Mouse (Mus musculus) embryonic fibroblast, embryonic 13.5 days (primary cell): ENCODE results near the gene Klhl12.

Experiments used
- CTCF ChIP-seq: IDR thresholded peaks from 2 replicates; pipeline ENCODE4 v1.5.1; 2011; ENCODE audit warnings: mild to moderate bottlenecking, control low read depth, low read length, moderate library complexity, borderline replicate concordance; ENCODE audit not compliant: insufficient read depth
- POLR2A ChIP-seq: IDR thresholded peaks from 2 replicates; pipeline ENCODE4 v1.6.1; 2011; ENCODE audit warnings: low read depth, mild to moderate bottlenecking, control low read depth, low read length, moderate library complexity

DNA sequence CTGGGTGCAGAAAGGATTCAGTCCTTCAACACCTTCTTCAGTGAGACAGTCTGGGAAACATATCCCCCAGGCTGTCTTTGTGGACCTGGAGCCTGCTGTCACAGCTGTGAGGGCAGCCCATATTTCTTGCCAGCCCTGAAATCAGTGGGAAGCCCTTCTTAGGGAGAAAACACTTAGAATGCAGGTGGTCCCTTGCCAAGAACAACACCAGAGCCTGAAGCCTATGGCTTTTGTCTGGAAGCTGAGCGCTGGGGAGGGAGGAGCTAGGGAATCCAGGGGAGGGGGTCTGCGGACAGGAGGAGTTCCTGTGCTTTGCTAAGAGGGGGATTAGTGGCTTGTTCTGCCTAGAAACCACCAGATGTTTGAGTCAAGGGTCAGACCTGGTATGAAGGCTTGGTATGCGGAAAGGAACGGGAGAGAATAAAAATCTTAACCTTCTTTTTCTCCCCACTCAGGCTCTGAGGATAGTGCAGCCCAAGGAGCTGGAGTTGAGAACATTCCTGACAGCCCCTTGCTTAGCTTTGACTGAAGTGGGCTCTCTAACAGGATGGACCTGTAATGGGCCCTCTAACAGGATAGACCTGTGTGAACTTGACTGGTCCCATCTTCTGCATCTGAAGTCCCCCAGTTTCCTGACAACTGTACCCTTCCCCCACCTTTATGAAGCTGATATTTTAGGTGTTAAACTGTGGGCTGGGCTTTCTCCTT lies 61.3 kb downstream of the Klhl12 start:
- no peak for TF ChIP-seq CTCF
- TF ChIP-seq POLR2A, result no peak
